Mouse (Mus musculus): ENCODE data around the gene Vmn2r42. TPM values are rescaled to one million over a fixed set of nuclear protein-coding genes. Genes with fewer than 3 reads are reported as not detected.

Gene Vmn2r42
- polyA plus RNA-seq (2012; rRNA removed; ENCODE audit: low replicate concordance): not detected in 2 replicates

GRCm38 (mm10) chr7:8200220-8200619, at the start of gene Vmn2r42:
Vmn2r42 (minus strand) TSS chr7:8200320.

GRCm38 (mm10) chr7:8161554-8161953, 38.6 kb downstream of the Vmn2r42 start, which contains the start of gene Vmn2r41:
Vmn2r41 (minus strand) TSS chr7:8161654.

Other genes with a start within 250 kb of the Vmn2r42 start
- gene Vmn2r41, start 38.7 kb downstream of the Vmn2r42 start, polyA plus RNA-seq (2012; rRNA removed; ENCODE audit: low replicate concordance): not detected in 2 replicates
- not detected in 2 replicates for gene Vmn2r43, start 60.3 kb upstream of the Vmn2r42 start, polyA plus RNA-seq (2012; rRNA removed; ENCODE audit: low replicate concordance)
- gene Vmn2r44, start 183.0 kb upstream of the Vmn2r42 start, polyA plus RNA-seq (2012; rRNA removed; ENCODE audit: low replicate concordance): not detected in 2 replicates

Data from mammary gland, adult 2 months (tissue).